Mouse (Mus musculus) left cerebral cortex, postnatal 10 days (tissue): ENCODE measurements at regions not wholly inside any gene's neighbourhood (a gene's known extent, or its start where the extent isn't known, plus 50 kb on each side); places are given as distances from the start of the nearest gene placed in this dataset.

ENCODE experiments used
- DNase-seq, 2 experiments: peaks; one replicate each; pipeline ENCODE4 v3.0.0; 2021 to 2022; ENCODE audit warnings: low spot score in 2 of 2, mixed read lengths in 1 of 2; ENCODE audit errors: extremely low spot score in 1 of 2
- intact Hi-C: fragments of 180-260 bp; cut with DNase I; formaldehyde crosslinking; loops from one replicate; pipeline ENCODE4 v1.15.1; 2025

GRCm38 (mm10) chr5:76040454-76041203 is 62.4 kb upstream of the Kdr start:
- DNase-seq = peak in 1 of 2 experiments; percentile 58
- intact Hi-C loops = no loop called here

DNA sequence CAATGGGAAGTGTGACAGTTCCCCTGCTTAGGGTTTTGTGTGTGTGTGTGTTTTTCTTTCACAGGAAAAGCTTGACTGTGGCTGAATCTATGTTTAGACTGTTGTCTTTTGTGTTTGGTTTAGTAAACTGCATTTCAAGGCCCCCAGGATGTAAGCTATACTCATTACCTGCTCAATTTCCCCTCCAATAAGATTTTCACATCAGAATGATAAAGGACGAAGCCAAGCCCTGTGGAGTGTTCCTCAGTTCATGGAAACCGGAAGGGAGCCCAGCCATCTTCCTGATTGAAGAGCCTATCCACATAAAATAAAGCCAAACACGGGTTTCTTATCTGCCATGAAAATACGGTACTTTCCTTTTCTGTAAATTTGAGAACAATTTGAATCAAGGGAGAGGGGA is 50.5 kb upstream of the Kdr start:
- intact Hi-C loops = loop anchor here (10.0 kb wide), 1 partner anchor 86 kb away; no protein-coding TSS in a partner anchor

More for the DNA sequence above, 50.5 kb upstream of the Kdr start:
- no peak for DNase-seq
